In the genomic region with DNA sequence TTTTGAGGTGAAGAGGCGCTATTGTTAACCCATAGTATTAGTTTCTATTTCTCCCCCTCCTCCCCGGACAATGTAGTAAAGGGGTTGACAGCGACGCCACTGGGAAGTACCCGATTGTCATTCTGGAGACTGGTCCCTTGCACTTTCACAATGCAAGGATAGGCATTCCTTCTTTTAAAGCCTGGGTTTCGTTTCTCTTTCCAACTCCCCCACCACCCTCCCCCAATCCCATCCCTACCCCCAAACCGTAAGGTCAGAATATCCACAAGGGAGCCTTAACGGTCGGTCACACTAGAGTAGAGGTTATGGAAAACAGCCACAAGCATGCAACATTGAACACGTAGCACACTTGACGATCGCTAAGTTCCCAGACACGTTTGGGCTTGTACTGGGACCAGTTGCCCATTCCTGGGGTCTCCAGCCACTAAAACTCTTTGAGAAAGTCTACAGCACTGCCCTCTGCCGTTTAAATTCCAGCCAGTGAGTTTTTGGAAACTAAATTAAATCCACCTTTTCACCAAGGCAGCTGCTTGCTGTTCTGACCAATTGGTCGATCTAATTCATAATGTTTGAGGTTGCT, we compare ENCODE assay signal across 8 mouse cellular contexts. TPM values are rescaled to one million over a fixed set of nuclear protein-coding genes. Genes with fewer than 3 reads are reported as not detected.
DNase-seq lines count a peak whose midpoint lies in the region; ATAC-seq and TF ChIP-seq lines count a peak whose summit lies in the region.

A gene (minus strand): TSS at position 426 of the 580 bp plus-strand sequence.

- H3K4me2 ChIP-seq in heart, postnatal 0 days (ENCODE audit: low read depth, low read length), result peak within 1 kb of the TSS; percentile 86
- peak within 1 kb of the TSS; percentile 98 for H3K4me2 ChIP-seq in liver, postnatal 0 days (ENCODE audit: low read depth, low read length)

- H3K9me3 ChIP-seq in ES-Bruce4 (replicated peaks; ENCODE audit: control insufficient read depth, insufficient read depth, low read length, poor library complexity, severe bottlenecking), result no peaks in the 10 kb centered on the region
- no peaks in the 10 kb centered on the region for H3K9me3 ChIP-seq in forebrain, embryonic 10.5 days
- H3K9me3 ChIP-seq in heart, postnatal 0 days (replicated peaks; ENCODE audit: control insufficient read depth, low read length), result no peaks in the 10 kb centered on the region
- no peaks in the 10 kb centered on the region for H3K9me3 ChIP-seq in liver, postnatal 0 days (ENCODE audit: low read length)

- under 1% methylated on average over 15 of the region's 15 CpGs for WGBS in forebrain, embryonic 10.5 days
- 1% methylated on average over 15 of the region's 15 CpGs for WGBS in heart, postnatal 0 days
- under 1% methylated on average over 15 of the region's 15 CpGs for WGBS in liver, postnatal 0 days (ENCODE audit: insufficient replicate concordance)

- no peaks in the 10 kb centered on the region for H3K4me1 ChIP-seq in ES-Bruce4 (ENCODE audit: control insufficient read depth, insufficient read depth, low read length)
- peaks cover 24% of the 10 kb centered on the region for H3K4me1 ChIP-seq in forebrain, embryonic 10.5 days
- H3K4me1 ChIP-seq in heart, postnatal 0 days (ENCODE audit: control insufficient read depth, insufficient read depth), result peaks cover 13% of the 10 kb centered on the region
- H3K4me1 ChIP-seq in liver, postnatal 0 days (ENCODE audit: insufficient read depth), result peaks cover 23% of the 10 kb centered on the region

- no peak for TF ChIP-seq CTCF in ES-Bruce4 (IDR thresholded peaks at IDR 0.05; ENCODE audit: low read depth, low read length)
- TF ChIP-seq CTCF in heart, postnatal 0 days (IDR thresholded peaks at IDR 0.05; ENCODE audit: low read depth), result peak; percentile 36; the same call in 1 of the 2 replicates
- TF ChIP-seq CTCF in liver, postnatal 0 days (IDR thresholded peaks at IDR 0.05; ENCODE audit: low read depth), result peak; percentile 58

- H3K4me3 ChIP-seq in ES-Bruce4 (ENCODE audit: low read depth, low read length), result peak within 1 kb of the TSS; percentile 81
- H3K4me3 ChIP-seq in forebrain, embryonic 10.5 days, result peak within 1 kb of the TSS; percentile 89
- H3K4me3 ChIP-seq in heart, postnatal 0 days (ENCODE audit: low read depth, low read length), result peak within 1 kb of the TSS; percentile 98
- H3K4me3 ChIP-seq in liver, postnatal 0 days (ENCODE audit: low read depth, low read length), result peak within 1 kb of the TSS; percentile 100

- peak; percentile 40 for DNase-seq in adrenal gland, postnatal 14 days
- DNase-seq in forebrain, embryonic 10.5 days (ENCODE audit: extremely low spot score, low spot score), result peak; percentile 46
- peak; percentile 66 for DNase-seq in heart, postnatal 0 days (ENCODE audit: low spot score)
- DNase-seq in kidney, postnatal 14 days, result peak; percentile 49
- DNase-seq in liver, postnatal 0 days, result peak; percentile 45
- peak; percentile 19 for DNase-seq in ovary, postnatal 14 days (ENCODE audit: low spot score)
- peak; percentile 29 for DNase-seq in thymus, postnatal 4 days

- no peak for ATAC-seq in heart, postnatal 0 days (ENCODE audit: insufficient read depth, low read depth)
- ATAC-seq in liver, postnatal 0 days, result no peak

- H3K27ac ChIP-seq in ES-Bruce4 (ENCODE audit: insufficient read depth, low read length), result peak within 1 kb of the TSS; percentile 79
- peak within 1 kb of the TSS; percentile 96 for H3K27ac ChIP-seq in forebrain, embryonic 10.5 days
- H3K27ac ChIP-seq in heart, postnatal 0 days (ENCODE audit: low read depth), result peak within 1 kb of the TSS; percentile 96
- peak within 1 kb of the TSS; percentile 100 for H3K27ac ChIP-seq in liver, postnatal 0 days (ENCODE audit: low read depth)

- TF ChIP-seq EP300 in ES-Bruce4 (IDR thresholded peaks at IDR 0.05; ENCODE audit: insufficient read depth, low read depth, low read length), result no peak
- no peak for TF ChIP-seq EP300 in heart, postnatal 0 days (IDR thresholded peaks at IDR 0.05; ENCODE audit: low read depth)
- TF ChIP-seq EP300 in liver, postnatal 0 days (IDR thresholded peaks at IDR 0.05; ENCODE audit: low read depth), result no peak

- no peaks in the 10 kb centered on the region for H3K27me3 ChIP-seq in ES-Bruce4 (ENCODE audit: control insufficient read depth, insufficient read depth, low read length, poor library complexity, severe bottlenecking)
- peaks cover 10% of the 10 kb centered on the region for H3K27me3 ChIP-seq in forebrain, embryonic 10.5 days (ENCODE audit: poor library complexity, severe bottlenecking)
- no peaks in the 10 kb centered on the region for H3K27me3 ChIP-seq in heart, postnatal 0 days (ENCODE audit: control insufficient read depth, insufficient read depth, low read length)
- H3K27me3 ChIP-seq in liver, postnatal 0 days (ENCODE audit: insufficient read depth, low read length), result no peaks in the 10 kb centered on the region

- TF ChIP-seq POLR2A in ES-Bruce4 (IDR thresholded peaks at IDR 0.05; ENCODE audit: insufficient read depth, low read length), result no peak

- H3K36me3 ChIP-seq in ES-Bruce4 (ENCODE audit: control insufficient read depth, insufficient read depth, low read length, poor library complexity, severe bottlenecking), result peaks cover 32% of the 10 kb centered on the region
- peaks cover 40% of the 10 kb centered on the region for H3K36me3 ChIP-seq in forebrain, embryonic 10.5 days (replicated peaks)
- peaks cover 30% of the 10 kb centered on the region for H3K36me3 ChIP-seq in heart, postnatal 0 days (replicated peaks; ENCODE audit: control insufficient read depth, insufficient read depth, low read length)
- H3K36me3 ChIP-seq in liver, postnatal 0 days (replicated peaks; ENCODE audit: insufficient read depth, low read length), result peaks cover 30% of the 10 kb centered on the region

- peak within 1 kb of the TSS; percentile 98 for H3K9ac ChIP-seq in ES-Bruce4 (ENCODE audit: low read depth, poor library complexity, severe bottlenecking)
- peak within 1 kb of the TSS; percentile 99 for H3K9ac ChIP-seq in heart, postnatal 0 days (replicated peaks; ENCODE audit: low read depth, low read length)
- peak within 1 kb of the TSS; percentile 100 for H3K9ac ChIP-seq in liver, postnatal 0 days (replicated peaks)

RNA-seq across cellular contexts. Expression of the gene that starts here (rescaled TPM):
- polyA plus RNA-seq in ES-Bruce4 (2011; ENCODE audit: insufficient read depth, insufficient read length, low read depth, missing spikeins), result 3.7 and 4.3 TPM in 2 replicates
- total RNA-seq in adrenal gland, postnatal 14 days (2021), result 15.4 and 19.3 TPM in 2 replicates
- 0.69 and 0.95 TPM in 2 replicates for polyA plus RNA-seq in forebrain, embryonic 10.5 days (2016; fragmentation: Nextera tagmentation; extraction: Ambion mirVana)
- 19.6 and 21.8 TPM in 2 replicates for total RNA-seq in heart, postnatal 0 days (2014; rRNA removed; ENCODE audit: low replicate concordance)
- polyA plus RNA-seq in heart, postnatal 0 days (2015; fragmentation: Nextera tagmentation; extraction: Ambion mirVana), result 13.5 and 13.7 TPM in 2 replicates
- 2.1 and 2.8 TPM in 2 replicates for polyA plus RNA-seq in liver, postnatal 0 days (2015; fragmentation: Nextera tagmentation; extraction: Ambion mirVana)

Comparison
In these comparisons a context has a peak if more than half of its experiments do, and no peak if none do; other contexts are left out.
1. Peak in DNase-seq, H3K4me3 ChIP-seq and H3K27ac ChIP-seq in forebrain, embryonic 10.5 days; RNA of the gene not detected or under 1 TPM.